Mouse (Mus musculus) neural tube, embryonic 15.5 days (tissue): Measurements from ENCODE around the gene Foxp4. TPM values are rescaled to one million over a fixed set of nuclear protein-coding genes. Genes with fewer than 3 reads are reported as not detected.

Experiments
- ATAC-seq: fragments of 200-750 bp; cut with Nextera tagmentation; 2 replicates; pipeline ENCODE4 v1.8.0; 2017; ENCODE audit warnings: mild to moderate bottlenecking, moderate TSS enrichment, moderate library complexity; ENCODE audit not compliant: low FRiP score
- H3K27ac ChIP-seq: fragments of 300-500 bp; sonication (generic); replicated peaks from 2 replicates; pipeline ENCODE4 v1.5.1; 2015; ENCODE audit warnings: mild to moderate bottlenecking, inconsistent platforms
- H3K27me3 ChIP-seq: fragments of 300-500 bp; sonication (generic); replicated peaks from 2 replicates; pipeline ENCODE4 v1.6.1; 2015; ENCODE audit warnings: inconsistent platforms
- H3K36me3 ChIP-seq: fragments of 300-500 bp; sonication (generic); 2 replicates; pipeline ENCODE4 v1.6.1; 2015; ENCODE audit warnings: inconsistent platforms
- H3K4me1 ChIP-seq: fragments of 300-500 bp; sonication (generic); 2 replicates; pipeline ENCODE4 v1.6.1; 2015; ENCODE audit warnings: inconsistent platforms
- H3K4me2 ChIP-seq: fragments of 300-500 bp; sonication (generic); 2 replicates; pipeline ENCODE4 v1.6.1; 2015; ENCODE audit warnings: inconsistent platforms, mild to moderate bottlenecking, moderate library complexity
- H3K4me3 ChIP-seq: fragments of 300-500 bp; sonication (generic); replicated peaks from 2 replicates; pipeline ENCODE4 v1.5.1; 2015; ENCODE audit warnings: mild to moderate bottlenecking, inconsistent platforms
- H3K9ac ChIP-seq: fragments of 300-500 bp; sonication (generic); replicated peaks from 2 replicates; pipeline ENCODE4 v1.6.1; 2015; ENCODE audit warnings: mild to moderate bottlenecking, inconsistent platforms
- H3K9me3 ChIP-seq: fragments of 300-500 bp; sonication (generic); replicated peaks from 2 replicates; pipeline ENCODE4 v1.6.1; 2016; ENCODE audit warnings: inconsistent platforms
- WGBS: fragments of 180-500 bp; shearing (Covaris S2); methylation state at CpG from one replicate; pipeline ENCODE4 v1.1.7; 2015; ENCODE audit warnings: mixed read lengths; 5-methylcytosine and 5-hydroxymethylcytosine counted together
- polyA plus RNA-seq: library from polyadenylated mRNA; unstranded; fragments of >200 nt; fragmentation: Nextera tagmentation; extraction: Ambion mirVana; gene quantifications from 2 replicates; pipeline ENCODE4 v1.2.1, GENCODE M21; 2015

The Foxp4 gene
- polyA plus RNA-seq, 1 experiment from 2014 or later = 31.9 TPM

DNA sequence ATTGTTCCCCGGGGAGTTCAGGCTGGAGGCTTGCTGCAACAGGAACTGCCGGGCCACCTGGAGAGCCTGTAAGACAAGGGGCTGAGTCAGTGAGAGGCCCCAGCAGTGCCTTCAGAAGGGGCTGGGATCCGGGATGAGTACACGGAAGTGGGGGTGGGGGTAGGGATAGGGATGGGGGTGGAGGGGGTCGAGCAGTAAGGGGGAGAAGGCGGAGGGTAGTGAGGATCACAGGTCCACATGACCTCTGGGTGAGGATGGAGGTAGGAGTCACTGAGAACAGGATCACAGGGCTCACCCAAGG, 36.3 kb downstream of the Foxp4 start:
- Histone ChIP-seq H3K9ac (no peak overlapping the region), H3K27ac (no peak overlapping the region), H3K4me3 (no peak overlapping the region), H3K4me1 (peaks cover 14% of the 10 kb centered on the region), H3K36me3 (no peaks in the 10 kb centered on the region), H3K9me3 (no peaks in the 10 kb centered on the region), H3K27me3 (peaks cover 5% of the 10 kb centered on the region), H3K4me2 (no peak overlapping the region)
- 18% methylated on average over 6 of the region's 6 CpGs for WGBS
- 0 out of 2 replicates have a peak, but pooled peaks have one; percentile 7 for ATAC-seq

DNA sequence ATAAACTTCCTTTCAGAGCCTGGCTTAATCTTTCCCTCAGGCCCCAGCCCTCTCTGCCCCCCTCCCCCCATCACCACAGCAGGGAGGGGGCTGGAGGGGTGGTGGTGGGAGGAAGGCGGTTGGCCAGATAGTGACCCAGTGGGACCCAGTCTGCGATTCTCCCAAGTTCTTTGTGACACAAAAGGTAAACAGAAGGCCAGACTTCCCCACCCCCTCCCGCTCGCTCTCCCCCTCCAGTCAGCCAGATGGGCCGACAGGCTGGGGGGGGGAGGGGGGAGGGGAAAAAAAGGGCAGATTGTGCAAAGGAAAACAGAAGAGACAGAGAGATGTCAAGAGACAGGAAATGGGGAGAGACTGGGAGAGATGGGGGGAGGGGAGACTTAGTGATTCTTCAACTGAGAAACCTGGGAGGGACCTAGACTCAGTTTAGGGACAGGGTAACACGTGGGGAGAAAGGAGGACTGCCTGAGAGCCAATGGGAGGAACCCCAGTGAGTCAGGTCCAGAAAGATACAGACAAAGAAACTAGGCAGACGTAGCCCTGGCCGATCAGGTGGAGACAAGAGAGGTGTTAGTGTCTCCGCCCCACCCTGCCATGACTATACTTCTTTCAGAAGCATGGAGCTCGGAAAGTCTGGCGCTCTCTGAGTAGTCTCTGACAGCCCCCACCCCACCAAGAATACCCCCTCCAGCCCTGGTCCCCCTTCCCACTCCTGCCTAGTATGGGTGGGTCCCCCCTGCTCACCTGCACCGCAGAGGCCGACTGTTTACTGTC, 36.9 kb downstream of the Foxp4 start:
- Histone ChIP-seq H3K4me2 (no peak overlapping the region), H3K9me3 (no peaks in the 10 kb centered on the region), H3K36me3 (no peaks in the 10 kb centered on the region), H3K27me3 (peaks cover 6% of the 10 kb centered on the region), H3K4me3 (no peak overlapping the region), H3K27ac (no peak overlapping the region), H3K9ac (no peak overlapping the region), H3K4me1 (peaks cover 14% of the 10 kb centered on the region)
- 19% methylated on average over 13 of the region's 13 CpGs for WGBS
- ATAC-seq = 0 out of 2 replicates have a peak, but pooled peaks have one; percentile 14

DNA sequence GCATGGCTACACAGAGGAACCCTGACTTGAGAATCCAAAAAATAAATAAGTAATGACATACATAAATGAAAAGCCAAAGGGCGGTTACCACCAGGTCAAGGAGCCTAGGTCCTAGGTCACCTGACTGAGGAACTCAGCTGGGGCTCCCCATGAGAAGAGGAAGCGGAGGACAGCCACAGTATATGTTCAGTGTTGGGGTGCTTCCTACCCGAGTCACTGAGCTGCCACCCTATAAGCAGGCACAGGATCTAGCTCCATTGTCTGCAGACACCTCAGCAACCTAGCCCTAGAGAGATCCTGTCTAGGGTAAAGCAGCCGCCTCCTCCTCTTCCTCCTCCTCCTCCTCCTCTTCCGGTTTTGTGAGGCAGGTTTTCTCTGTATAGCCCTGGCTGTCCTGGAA, 41.3 kb downstream of the Foxp4 start:
- no peaks in the 10 kb centered on the region for H3K9me3 ChIP-seq
- no peak overlapping the region for H3K27ac ChIP-seq
- H3K27me3 ChIP-seq = peaks cover 12% of the 10 kb centered on the region
- no peaks in the 10 kb centered on the region for H3K36me3 ChIP-seq
- 86% methylated on average over 5 of the region's 5 CpGs for WGBS
- H3K4me1 ChIP-seq = peaks cover 33% of the 10 kb centered on the region
- H3K4me3 ChIP-seq = no peak overlapping the region
- no peak overlapping the region for H3K4me2 ChIP-seq
- H3K9ac ChIP-seq = no peak overlapping the region
- ATAC-seq = no peak

DNA sequence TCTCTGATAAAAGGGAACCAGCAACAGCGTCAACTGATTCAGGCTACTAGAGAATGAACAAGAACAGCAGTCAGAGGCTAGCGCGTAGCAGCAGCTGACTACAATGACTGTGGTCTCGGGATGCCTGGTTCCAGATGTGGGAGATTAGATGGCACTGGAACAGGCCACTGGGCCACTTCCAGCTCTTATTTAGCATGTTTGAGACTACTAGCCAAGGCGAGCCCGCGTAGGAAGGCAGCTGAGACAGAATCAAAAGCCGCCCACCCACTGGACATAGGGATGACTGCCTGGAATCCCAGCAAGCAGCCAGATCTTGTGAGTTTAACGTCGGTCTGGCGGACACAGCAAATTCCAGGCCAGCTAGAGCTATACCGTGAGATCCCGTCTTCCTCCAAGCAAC, 43.1 kb downstream of the Foxp4 start:
- H3K9ac ChIP-seq = no peak overlapping the region
- no peaks in the 10 kb centered on the region for H3K9me3 ChIP-seq
- no peak for ATAC-seq
- H3K36me3 ChIP-seq = no peaks in the 10 kb centered on the region
- no peak overlapping the region for H3K27ac ChIP-seq
- 73% methylated on average over 13 of the region's 13 CpGs for WGBS
- peaks cover 37% of the 10 kb centered on the region for H3K4me1 ChIP-seq
- H3K27me3 ChIP-seq = peaks cover 12% of the 10 kb centered on the region
- H3K4me2 ChIP-seq = no peak overlapping the region
- H3K4me3 ChIP-seq = no peak overlapping the region

DNA sequence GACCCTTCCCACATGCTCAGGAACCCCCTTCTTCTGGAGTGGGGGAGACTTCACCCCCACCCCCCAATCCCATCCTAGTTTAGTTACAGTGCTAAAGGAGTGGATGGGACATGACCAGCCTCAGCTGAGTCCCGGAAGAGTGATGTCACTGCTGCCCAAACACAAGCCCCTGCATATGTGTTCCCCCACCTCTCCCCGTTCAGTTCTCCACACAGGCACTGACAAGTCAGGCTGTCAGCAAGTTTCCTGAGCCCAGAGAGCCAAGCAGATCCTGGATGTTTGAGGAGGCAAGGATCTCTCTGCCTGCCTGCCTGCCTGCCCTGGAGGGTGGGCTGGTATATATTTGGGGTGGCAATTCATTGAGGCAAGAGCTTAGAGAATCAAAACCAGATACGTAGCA, 45.2 kb downstream of the Foxp4 start:
- peak overlapping the region; percentile 72 for H3K27ac ChIP-seq
- H3K9ac ChIP-seq = peak overlapping the region; percentile 58; the same call in 1 of the 2 replicates
- H3K4me3 ChIP-seq = peak overlapping the region; percentile 42
- H3K36me3 ChIP-seq = peaks cover 15% of the 10 kb centered on the region
- 19% methylated on average over 3 of the region's 3 CpGs for WGBS
- peak; percentile 36 for ATAC-seq
- peaks cover 43% of the 10 kb centered on the region for H3K4me1 ChIP-seq
- peaks cover 16% of the 10 kb centered on the region for H3K27me3 ChIP-seq
- peak overlapping the region; percentile 68 for H3K4me2 ChIP-seq
- H3K9me3 ChIP-seq = no peaks in the 10 kb centered on the region

DNA sequence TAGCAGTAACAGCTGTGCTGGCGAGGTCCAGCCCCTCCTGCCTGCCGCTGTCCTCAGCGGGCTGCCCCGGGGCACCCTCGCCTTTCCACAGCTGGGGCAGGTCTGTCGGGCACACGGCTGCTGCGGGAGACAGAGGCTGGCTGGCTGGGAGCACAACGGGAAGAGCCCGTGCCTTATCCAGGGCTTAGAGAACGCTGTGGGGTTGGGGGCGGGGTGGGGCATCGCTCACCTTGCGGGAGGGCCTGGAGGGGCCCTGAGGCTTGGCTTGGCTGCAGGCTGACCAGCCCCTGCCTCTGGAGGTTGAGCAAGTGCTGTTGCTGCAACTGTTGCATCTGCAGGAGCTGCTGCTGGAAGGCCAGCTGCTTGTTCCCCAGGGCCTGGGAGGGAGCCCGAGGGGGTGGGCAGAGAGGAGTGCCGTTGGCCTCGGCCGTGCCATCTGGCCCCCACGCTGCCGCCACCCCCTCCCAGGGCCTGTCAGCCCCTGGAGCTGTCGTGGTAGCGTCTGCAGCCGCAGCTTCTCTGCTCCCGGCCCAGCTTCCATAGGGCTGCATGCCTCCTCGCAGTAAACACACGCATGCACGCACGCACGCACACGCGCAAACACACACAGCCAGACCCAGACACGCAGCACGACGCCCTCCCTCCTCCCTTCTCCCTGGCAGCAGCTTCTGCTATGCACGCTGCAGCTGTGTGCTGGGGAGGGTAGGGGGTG, 45.9 kb downstream of the Foxp4 start:
- 9% methylated on average over 31 of the region's 35 CpGs for WGBS
- H3K27me3 ChIP-seq = peaks cover 16% of the 10 kb centered on the region
- H3K4me1 ChIP-seq = peaks cover 48% of the 10 kb centered on the region
- peak overlapping the region; percentile 68 for H3K4me2 ChIP-seq
- no peaks in the 10 kb centered on the region for H3K9me3 ChIP-seq
- H3K9ac ChIP-seq = peak overlapping the region; percentile 58
- peaks cover 16% of the 10 kb centered on the region for H3K36me3 ChIP-seq
- ATAC-seq = peak; percentile 86
- H3K4me3 ChIP-seq = peak overlapping the region; percentile 42
- H3K27ac ChIP-seq = peak overlapping the region; percentile 72

DNA sequence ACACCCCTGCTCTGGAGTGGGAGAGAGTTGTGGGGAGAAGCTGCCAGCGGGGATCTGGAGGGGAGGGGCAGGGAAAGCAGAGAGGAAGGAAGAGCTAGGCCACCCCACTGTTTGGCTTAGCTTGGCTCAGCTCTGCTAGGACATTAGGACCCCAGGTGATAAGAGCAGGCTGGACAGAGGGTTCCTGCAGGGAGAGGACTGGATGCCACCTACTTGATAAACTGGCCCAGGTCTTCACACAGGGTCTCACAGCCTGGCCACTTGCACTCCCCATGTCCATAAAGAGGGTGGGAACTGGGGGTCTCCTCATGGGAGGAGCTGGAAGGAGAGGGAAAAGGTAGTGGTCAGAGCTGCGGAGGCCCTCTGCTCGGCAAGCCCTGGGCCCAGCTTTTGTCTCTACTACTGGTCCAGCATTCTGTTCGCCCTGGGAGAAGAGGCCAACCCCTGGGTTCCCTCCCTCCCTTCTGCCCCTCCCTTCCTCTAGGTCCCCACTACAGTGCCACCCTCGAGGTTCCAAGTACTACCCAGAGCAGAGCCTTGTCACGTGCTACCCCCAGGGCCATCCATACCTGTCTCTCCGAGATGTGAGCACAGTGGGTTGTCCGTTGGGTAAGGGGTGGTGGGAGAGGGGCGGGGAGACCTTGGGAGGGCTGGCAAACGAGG, 46.6 kb downstream of the Foxp4 start:
- peaks cover 16% of the 10 kb centered on the region for H3K27me3 ChIP-seq
- 11% methylated on average over 10 of the region's 10 CpGs for WGBS
- peaks cover 55% of the 10 kb centered on the region for H3K4me1 ChIP-seq
- H3K4me2 ChIP-seq = peak overlapping the region; percentile 68
- peak overlapping the region; percentile 72 for H3K27ac ChIP-seq
- H3K9ac ChIP-seq = peak overlapping the region; percentile 58
- peak; percentile 42 for ATAC-seq
- peak overlapping the region; percentile 42 for H3K4me3 ChIP-seq
- no peaks in the 10 kb centered on the region for H3K9me3 ChIP-seq
- H3K36me3 ChIP-seq = peaks cover 16% of the 10 kb centered on the region

DNA sequence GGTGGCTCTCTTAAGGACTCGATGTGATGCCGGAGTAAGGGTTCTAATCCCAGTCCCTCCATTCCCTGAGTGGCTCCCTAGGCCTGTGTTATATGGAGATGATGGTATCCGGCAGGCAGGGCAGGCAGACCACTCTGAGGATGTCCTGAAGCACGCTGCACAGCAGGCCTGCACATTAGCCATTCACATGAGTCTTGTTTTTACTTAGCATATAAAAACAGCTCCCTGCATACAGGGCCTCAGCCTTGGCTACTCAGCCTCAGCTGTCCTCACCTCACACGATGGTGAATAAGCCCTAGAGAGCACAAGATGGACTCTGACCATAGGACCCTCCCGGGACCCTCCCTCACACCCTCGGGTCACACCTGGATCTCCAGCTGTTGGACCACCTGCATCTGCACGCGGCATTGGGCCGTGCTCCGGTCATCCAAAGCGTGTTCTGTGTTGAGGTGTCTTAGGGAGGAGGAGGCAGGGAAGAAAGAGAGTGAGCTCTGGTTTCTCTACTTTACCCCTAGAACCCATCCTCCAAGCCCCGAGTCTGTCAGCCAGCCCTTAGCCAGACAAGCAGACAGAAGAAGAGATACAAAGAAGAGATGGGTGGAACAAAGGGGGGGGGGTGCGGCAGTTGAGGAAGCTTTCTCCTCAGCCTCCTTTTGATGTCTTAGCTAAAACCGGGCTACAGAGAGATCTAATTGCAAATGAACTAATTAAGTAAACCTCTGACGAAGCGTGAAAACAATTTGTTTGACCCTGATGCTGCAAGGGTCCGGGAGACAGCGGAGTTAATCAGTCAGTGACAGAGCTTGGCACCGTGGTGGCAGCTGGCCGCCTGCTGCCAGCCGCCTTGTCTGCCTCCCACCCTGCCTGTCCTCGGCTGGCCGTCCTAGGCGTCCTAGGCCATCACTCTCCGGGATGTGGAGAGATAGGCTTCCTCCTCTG, 47.4 kb downstream of the Foxp4 start:
- Histone ChIP-seq H3K36me3 (peaks cover 16% of the 10 kb centered on the region), H3K4me3 (peak overlapping the region; percentile 42), H3K9ac (peak overlapping the region; percentile 58), H3K27me3 (peaks cover 11% of the 10 kb centered on the region), H3K4me2 (peak overlapping the region; percentile 68), H3K9me3 (no peaks in the 10 kb centered on the region), H3K4me1 (peaks cover 63% of the 10 kb centered on the region), H3K27ac (peak overlapping the region; percentile 72)
- WGBS = 14% methylated on average over 26 of the region's 26 CpGs
- peak; percentile 7; the same call in 1 of the 2 replicates for ATAC-seq

DNA sequence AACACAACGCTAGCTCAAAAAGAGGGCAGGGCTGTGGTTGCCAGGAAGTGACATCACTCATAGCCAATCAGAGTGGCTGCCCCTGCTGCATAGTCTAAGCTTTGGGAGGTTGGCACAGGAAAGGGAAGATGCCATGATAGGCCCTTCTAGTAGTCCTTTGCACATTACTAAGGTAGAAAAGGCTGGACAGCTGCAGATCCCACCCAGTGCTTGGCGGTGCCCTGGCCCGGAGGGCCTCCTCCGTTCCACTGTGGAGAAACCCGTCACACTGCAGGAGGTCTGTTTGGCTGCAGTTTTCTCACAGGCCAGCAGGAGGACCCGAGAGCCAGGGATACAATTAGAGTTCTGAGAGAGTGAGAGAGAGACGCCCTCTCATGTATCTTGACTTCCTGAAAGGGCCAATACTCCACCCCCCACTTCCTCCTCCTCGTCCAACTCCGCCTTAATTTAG, 51.1 kb downstream of the Foxp4 start:
- H3K4me2 ChIP-seq = peak overlapping the region; percentile 31

DNA sequence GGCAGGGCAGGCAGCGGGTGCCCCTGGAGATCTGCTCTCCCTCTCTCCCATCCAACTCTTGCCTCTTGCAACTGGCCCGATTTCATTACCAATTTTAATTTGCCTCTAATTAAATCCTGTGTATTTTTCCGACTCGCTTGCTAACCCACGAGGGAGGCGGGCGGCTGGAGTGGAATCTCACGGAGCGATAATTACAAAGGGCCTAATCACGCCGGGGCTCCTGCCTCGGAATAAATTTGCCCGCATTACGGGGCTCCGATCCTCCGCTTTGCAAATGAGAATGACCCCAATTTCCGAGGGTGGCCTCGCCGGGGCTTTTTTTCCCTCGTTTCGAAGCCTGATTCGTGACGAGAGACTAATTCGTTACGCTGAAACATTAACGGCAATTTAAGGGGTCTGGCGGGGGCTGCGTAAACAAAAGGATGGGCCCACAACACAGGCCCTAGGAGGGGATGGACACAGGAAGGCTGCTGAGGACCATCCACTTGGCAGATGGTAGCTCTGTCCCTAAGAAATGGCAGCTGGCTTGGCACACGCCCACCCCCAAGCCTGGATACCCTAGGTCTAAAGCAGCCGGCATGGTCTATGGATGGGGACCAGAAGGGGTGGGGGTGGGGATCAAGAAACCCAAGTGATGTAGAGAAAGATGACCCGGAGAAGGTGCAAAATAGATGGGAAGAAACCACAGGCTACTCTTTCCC, 52.0 kb downstream of the Foxp4 start:
- Histone ChIP-seq H3K4me2 (peak overlapping the region; percentile 31), H3K36me3 (peaks cover 46% of the 10 kb centered on the region), H3K9ac (no peak overlapping the region), H3K27ac (peak overlapping the region; percentile 49; the same call in 1 of the 2 replicates), H3K4me3 (no peak overlapping the region), H3K9me3 (no peaks in the 10 kb centered on the region), H3K4me1 (peaks cover 42% of the 10 kb centered on the region), H3K27me3 (peaks cover 22% of the 10 kb centered on the region)
- WGBS = 19% methylated on average over 31 of the region's 31 CpGs
- peak; percentile 4; the same call in 1 of the 2 replicates for ATAC-seq

More for the DNA sequence above, 51.1 kb downstream of the Foxp4 start:
- 11% methylated on average over 9 of the region's 9 CpGs for WGBS
- H3K4me1 ChIP-seq = peaks cover 51% of the 10 kb centered on the region
- no peaks in the 10 kb centered on the region for H3K9me3 ChIP-seq
- H3K27me3 ChIP-seq = peaks cover 17% of the 10 kb centered on the region
- H3K36me3 ChIP-seq = peaks cover 46% of the 10 kb centered on the region
- peak; percentile 26 for ATAC-seq
- H3K4me3 ChIP-seq = no peak overlapping the region
- H3K9ac ChIP-seq = no peak overlapping the region
- H3K27ac ChIP-seq = no peak overlapping the region; the same call in 1 of the 2 replicates
